Mouse (Mus musculus) lung, adult 2 months (tissue): ENCODE measurements around the gene Nrip3.

Experiments used
- CTCF ChIP-seq: fragments of 200-500 bp; IDR thresholded peaks from 2 replicates; pipeline ENCODE4 v1.5.1; 2011; ENCODE audit warnings: mild to moderate bottlenecking, low read length, control low read depth; ENCODE audit not compliant: insufficient read depth
- POLR2A ChIP-seq: fragments of 200-500 bp; IDR thresholded peaks from 2 replicates; pipeline ENCODE4 v1.6.1; 2011; ENCODE audit warnings: low read depth, mild to moderate bottlenecking, control low read depth, low read length, borderline replicate concordance; ENCODE audit errors: extremely low read depth

DNA sequence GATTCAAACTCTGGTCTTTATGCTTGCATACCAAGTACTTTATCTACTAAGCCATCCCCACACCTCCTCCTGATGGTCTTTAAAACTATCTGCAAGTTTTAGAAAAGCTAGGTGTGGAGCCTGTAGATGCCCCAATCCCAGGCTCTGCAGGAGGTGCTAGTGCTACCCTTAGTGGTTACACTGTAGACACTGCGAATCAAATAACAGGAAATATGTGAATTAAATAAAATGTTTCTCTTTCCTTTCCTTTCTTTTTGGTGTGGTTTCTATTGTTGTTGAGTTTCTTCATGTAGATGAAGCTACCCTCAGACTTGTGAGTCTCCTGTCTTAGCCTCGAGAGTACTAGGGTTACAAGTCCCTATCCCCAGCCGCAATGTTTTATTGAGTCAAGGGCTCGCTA lies 40.1 kb downstream of the Nrip3 start:
- TF ChIP-seq CTCF (no peak), POLR2A (no peak)
